Mouse (Mus musculus): ENCODE measurements around the gene Ddx39.
A peak's percentile ranks its signal among the peaks of the same experiment; 100 is the strongest.

Ddx39 gene

GRCm38 (mm10) chr8:83738949-83739710 is 24.2 kb downstream of the Ddx39 start:
- no peak for DNase-seq

GRCm38 (mm10) chr8:83739711-83740468 is 24.9 kb downstream of the Ddx39 start:
- DNase-seq = no peak

GRCm38 (mm10) chr8:83740586-83740975 is 25.6 kb downstream of the Ddx39 start:
- DNase-seq = no peak

- DNase-seq = peak in 1 of 2 experiments; percentile 34
Observed at GRCm38 (mm10) chr8:83740976-83741741, 26.2 kb downstream of the Ddx39 start, which contains the start of gene Adgre5. Gene Adgre5 (minus strand): TSS chr8:83741326.

GRCm38 (mm10) chr8:83741849-83742655 is 27.1 kb downstream of the Ddx39 start:
- no peak for DNase-seq

GRCm38 (mm10) chr8:83742968-83743367 is 28.0 kb downstream of the Ddx39 start:
- no peak for DNase-seq

- no peak for DNase-seq
Observed at GRCm38 (mm10) chr8:83744070-83744469, 29.1 kb downstream of the Ddx39 start.

- DNase-seq = peak; percentile 39 to 50
Observed at GRCm38 (mm10) chr8:83747661-83748346, 32.8 kb downstream of the Ddx39 start.

- DNase-seq = no peak
Observed at GRCm38 (mm10) chr8:83748708-83749107, 33.7 kb downstream of the Ddx39 start.

GRCm38 (mm10) chr8:83749265-83749664 is 34.3 kb downstream of the Ddx39 start:
- DNase-seq = no peak

GRCm38 (mm10) chr8:83754149-83754548 is 39.2 kb downstream of the Ddx39 start:
- DNase-seq = no peak

- DNase-seq = no peak
Observed at GRCm38 (mm10) chr8:83756273-83756672, 41.3 kb downstream of the Ddx39 start.

GRCm38 (mm10) chr8:83757084-83757607 is 42.2 kb downstream of the Ddx39 start:
- no peak for DNase-seq

- no peak for DNase-seq
Observed at GRCm38 (mm10) chr8:83758298-83758697, 43.3 kb downstream of the Ddx39 start.

- no peak for DNase-seq
Observed at GRCm38 (mm10) chr8:83759231-83759759, 44.3 kb downstream of the Ddx39 start.

- peak in 1 of 2 experiments; percentile 45 for DNase-seq
Observed at GRCm38 (mm10) chr8:83764116-83764515, 49.1 kb downstream of the Ddx39 start.

GRCm38 (mm10) chr8:83764717-83765116 is 49.7 kb downstream of the Ddx39 start:
- DNase-seq = no peak

- DNase-seq = no peak
Observed at GRCm38 (mm10) chr8:83765663-83766062, 50.7 kb downstream of the Ddx39 start.

GRCm38 (mm10) chr8:83767442-83767841 is 52.5 kb downstream of the Ddx39 start:
- no peak for DNase-seq

GRCm38 (mm10) chr8:83768526-83768925 is 53.5 kb downstream of the Ddx39 start:
- no peak for DNase-seq

GRCm38 (mm10) chr8:83769720-83770119 is 54.7 kb downstream of the Ddx39 start:
- no peak for DNase-seq
